Mouse (Mus musculus): Measurements from ENCODE around the gene Ptch1. TPM values are rescaled to one million over a fixed set of nuclear protein-coding genes. Genes with fewer than 3 reads are reported as not detected.

Gene Ptch1
- polyA plus RNA-seq, 1 experiment = 2.2 TPM

GRCm38 (mm10) chr13:63525571-63526197, 47.7 kb downstream of the Ptch1 start:
- Histone ChIP-seq H3K79me2 (ENCODE audit: control insufficient read depth, insufficient read depth) (no peaks in the 10 kb centered on the region), H3K4me3 (no peak overlapping the region), H3ac (ENCODE audit: control insufficient read depth, insufficient read length) (no peak overlapping the region), H3K27me3 (ENCODE audit: control insufficient read depth, insufficient read depth, insufficient read length) (no peaks in the 10 kb centered on the region), H3K36me3 (ENCODE audit: control insufficient read depth, insufficient read depth) (peaks cover 13% of the 10 kb centered on the region), H3K4me2 (ENCODE audit: low read depth) (no peak overlapping the region)
- TF ChIP-seq TCF3 (IDR thresholded peaks at IDR 0.05; ENCODE audit: insufficient read length, low read depth) = no peak
- TF ChIP-seq POLR2AphosphoS2 (IDR thresholded peaks at IDR 0.05; ENCODE audit: insufficient read length, low read depth) = no peak
- TF ChIP-seq MYOG (IDR thresholded peaks at IDR 0.05; ENCODE audit: control insufficient read depth in 1 of 3, insufficient read depth in 1 of 3, insufficient read length in 2 of 3, low read depth in 2 of 3) = no peak
- no peak for TF ChIP-seq TCF12 (IDR thresholded peaks at IDR 0.05; ENCODE audit: insufficient read depth, poor library complexity, severe bottlenecking)
- no peak for TF ChIP-seq REST (IDR thresholded peaks at IDR 0.05; ENCODE audit: insufficient read depth, insufficient read length)
- no peak for TF ChIP-seq USF1 (IDR thresholded peaks at IDR 0.05; ENCODE audit: low read depth)
- no peak for TF ChIP-seq SRF (IDR thresholded peaks at IDR 0.05; ENCODE audit: control insufficient read depth, insufficient read length, low read depth)
- no peak for TF ChIP-seq MYOD1 (IDR thresholded peaks at IDR 0.05; ENCODE audit: control insufficient read depth in 1 of 3, insufficient read length in 2 of 3, low read depth in 2 of 3)
- TF ChIP-seq POLR2A (IDR thresholded peaks at IDR 0.05; ENCODE audit: insufficient read length, low read depth) = no peak
- no peak for TF ChIP-seq MAX (IDR thresholded peaks at IDR 0.05; ENCODE audit: low read depth)
- no peak for TF ChIP-seq CEBPB (IDR thresholded peaks at IDR 0.05; ENCODE audit: insufficient read depth, poor library complexity, severe bottlenecking)
- TF ChIP-seq E2F4 (IDR thresholded peaks at IDR 0.05; ENCODE audit: insufficient read depth) = no peak

GRCm38 (mm10) chr13:63524608-63525570, 48.5 kb downstream of the Ptch1 start:
- H3K4me2 ChIP-seq (ENCODE audit: low read depth) = no peak overlapping the region
- no peak for TF ChIP-seq CEBPB (IDR thresholded peaks at IDR 0.05; ENCODE audit: insufficient read depth, poor library complexity, severe bottlenecking)
- TF ChIP-seq POLR2AphosphoS2 (IDR thresholded peaks at IDR 0.05; ENCODE audit: insufficient read length, low read depth) = no peak
- no peak for TF ChIP-seq TCF12 (IDR thresholded peaks at IDR 0.05; ENCODE audit: insufficient read depth, poor library complexity, severe bottlenecking)
- no peak for TF ChIP-seq MAX (IDR thresholded peaks at IDR 0.05; ENCODE audit: low read depth)
- no peak for TF ChIP-seq USF1 (IDR thresholded peaks at IDR 0.05; ENCODE audit: low read depth)
- TF ChIP-seq POLR2A (IDR thresholded peaks at IDR 0.05; ENCODE audit: insufficient read length, low read depth) = no peak
- TF ChIP-seq REST (IDR thresholded peaks at IDR 0.05; ENCODE audit: insufficient read depth, insufficient read length) = no peak
- no peak for TF ChIP-seq E2F4 (IDR thresholded peaks at IDR 0.05; ENCODE audit: insufficient read depth)
- no peak for TF ChIP-seq SRF (IDR thresholded peaks at IDR 0.05; ENCODE audit: control insufficient read depth, insufficient read length, low read depth)
- no peak for TF ChIP-seq MYOD1 (IDR thresholded peaks at IDR 0.05; ENCODE audit: control insufficient read depth in 1 of 3, insufficient read length in 2 of 3, low read depth in 2 of 3)
- TF ChIP-seq TCF3 (IDR thresholded peaks at IDR 0.05; ENCODE audit: insufficient read length, low read depth) = no peak
- TF ChIP-seq MYOG (IDR thresholded peaks at IDR 0.05; ENCODE audit: control insufficient read depth in 1 of 3, insufficient read depth in 1 of 3, insufficient read length in 2 of 3, low read depth in 2 of 3) = no peak
- no peaks in the 10 kb centered on the region for H3K27me3 ChIP-seq (ENCODE audit: control insufficient read depth, insufficient read depth, insufficient read length)
- H3K36me3 ChIP-seq (ENCODE audit: control insufficient read depth, insufficient read depth) = peaks cover 17% of the 10 kb centered on the region
- H3ac ChIP-seq (ENCODE audit: control insufficient read depth, insufficient read length) = no peak overlapping the region
- no peak overlapping the region for H3K4me3 ChIP-seq
- no peaks in the 10 kb centered on the region for H3K79me2 ChIP-seq (ENCODE audit: control insufficient read depth, insufficient read depth)

- Histone ChIP-seq H3ac (ENCODE audit: control insufficient read depth, insufficient read length) (no peak overlapping the region), H3K4me2 (ENCODE audit: low read depth) (no peak overlapping the region), H3K79me2 (ENCODE audit: control insufficient read depth, insufficient read depth) (no peaks in the 10 kb centered on the region), H3K4me3 (no peak overlapping the region), H3K27me3 (ENCODE audit: control insufficient read depth, insufficient read depth, insufficient read length) (no peaks in the 10 kb centered on the region), H3K36me3 (ENCODE audit: control insufficient read depth, insufficient read depth) (peaks cover 22% of the 10 kb centered on the region)
- no peak for TF ChIP-seq CEBPB (IDR thresholded peaks at IDR 0.05; ENCODE audit: insufficient read depth, poor library complexity, severe bottlenecking)
- no peak for TF ChIP-seq TCF12 (IDR thresholded peaks at IDR 0.05; ENCODE audit: insufficient read depth, poor library complexity, severe bottlenecking)
- TF ChIP-seq MYOD1 (IDR thresholded peaks at IDR 0.05; ENCODE audit: control insufficient read depth in 1 of 3, insufficient read length in 2 of 3, low read depth in 2 of 3) = no peak
- TF ChIP-seq SRF (IDR thresholded peaks at IDR 0.05; ENCODE audit: control insufficient read depth, insufficient read length, low read depth) = no peak
- no peak for TF ChIP-seq POLR2A (IDR thresholded peaks at IDR 0.05; ENCODE audit: insufficient read length, low read depth)
- TF ChIP-seq E2F4 (IDR thresholded peaks at IDR 0.05; ENCODE audit: insufficient read depth) = no peak
- TF ChIP-seq USF1 (IDR thresholded peaks at IDR 0.05; ENCODE audit: low read depth) = no peak
Measured at GRCm38 (mm10) chr13:63524061-63524460, 49.3 kb downstream of the Ptch1 start.

- Histone ChIP-seq H3K4me3 (no peak overlapping the region), H3K36me3 (ENCODE audit: control insufficient read depth, insufficient read depth) (peaks cover 26% of the 10 kb centered on the region), H3K4me2 (ENCODE audit: low read depth) (no peak overlapping the region), H3ac (ENCODE audit: control insufficient read depth, insufficient read length) (no peak overlapping the region), H3K79me2 (ENCODE audit: control insufficient read depth, insufficient read depth) (no peaks in the 10 kb centered on the region), H3K27me3 (ENCODE audit: control insufficient read depth, insufficient read depth, insufficient read length) (no peaks in the 10 kb centered on the region)
- TF ChIP-seq USF1 (IDR thresholded peaks at IDR 0.05; ENCODE audit: low read depth) (no peak), MYOD1 (IDR thresholded peaks at IDR 0.05; ENCODE audit: control insufficient read depth in 1 of 3, insufficient read length in 2 of 3, low read depth in 2 of 3) (no peak), SRF (IDR thresholded peaks at IDR 0.05; ENCODE audit: control insufficient read depth, insufficient read length, low read depth) (no peak), TCF3 (IDR thresholded peaks at IDR 0.05; ENCODE audit: insufficient read length, low read depth) (no peak), POLR2A (IDR thresholded peaks at IDR 0.05; ENCODE audit: insufficient read length, low read depth) (no peak), MYOG (IDR thresholded peaks at IDR 0.05; ENCODE audit: control insufficient read depth in 1 of 3, insufficient read depth in 1 of 3, insufficient read length in 2 of 3, low read depth in 2 of 3) (no peak), TCF12 (IDR thresholded peaks at IDR 0.05; ENCODE audit: insufficient read depth, poor library complexity, severe bottlenecking) (no peak), POLR2AphosphoS2 (IDR thresholded peaks at IDR 0.05; ENCODE audit: insufficient read length, low read depth) (no peak), MAX (IDR thresholded peaks at IDR 0.05; ENCODE audit: low read depth) (no peak), REST (IDR thresholded peaks at IDR 0.05; ENCODE audit: insufficient read depth, insufficient read length) (no peak), CEBPB (IDR thresholded peaks at IDR 0.05; ENCODE audit: insufficient read depth, poor library complexity, severe bottlenecking) (no peak), E2F4 (IDR thresholded peaks at IDR 0.05; ENCODE audit: insufficient read depth) (no peak)
Measured at GRCm38 (mm10) chr13:63522832-63523231, 50.6 kb downstream of the Ptch1 start.

Measured in myocyte (in vitro differentiated cells).